Mouse (Mus musculus): ENCODE measurements at regions not wholly inside any gene's neighbourhood (a gene's known extent, or its start where the extent isn't known, plus 50 kb on each side); places are given as distances from the start of the nearest gene placed in this dataset.
A peak's percentile ranks its signal among the peaks of the same experiment; 100 is the strongest.

GRCm38 (mm10) chr11:31248467-31248866 lies 66.2 kb upstream of the Gm17332 start:
- TF ChIP-seq TAL1 (IDR thresholded peaks at IDR 0.05; ENCODE audit: low read length) = no peak
- TF ChIP-seq CTCF (IDR thresholded peaks at IDR 0.05 in 2 of 3, conservative IDR thresholded peaks at IDR 0.05 in 1 of 3; ENCODE audit: control insufficient read depth in 1 of 3, insufficient read depth in 1 of 3, low read depth in 2 of 3, low read length in 3 of 3, poor library complexity in 1 of 3, severe bottlenecking in 1 of 3) = peak; percentile 8 to 99 (median 42); a peak in 4 of 6 replicates

Data from MEL (cell line).